Mouse (Mus musculus) hindbrain, embryonic 10.5 days (tissue): Measurements from ENCODE around the gene Shank2. TPM values are rescaled to one million over a fixed set of nuclear protein-coding genes. Genes with fewer than 3 reads are reported as not detected.

ENCODE experiments used
- DNase-seq: peaks from one replicate; pipeline ENCODE4 v3.0.0-alpha.2; 2017; ENCODE audit warnings: low spot score
- H3K27ac ChIP-seq: fragments of 300-500 bp; sonication (generic); 2 replicates; pipeline ENCODE4 v1.5.1; 2016; ENCODE audit warnings: mild to moderate bottlenecking, moderate library complexity
- H3K27me3 ChIP-seq: fragments of 300-500 bp; sonication (generic); 2 replicates; pipeline ENCODE4 v1.6.1; 2016; ENCODE audit warnings: mild to moderate bottlenecking; ENCODE audit not compliant: poor library complexity, insufficient read depth, severe bottlenecking
- H3K36me3 ChIP-seq: fragments of 300-500 bp; sonication (generic); 2 replicates; pipeline ENCODE4 v1.6.1; 2016; ENCODE audit warnings: mild to moderate bottlenecking, moderate library complexity
- H3K4me1 ChIP-seq: fragments of 300-500 bp; sonication (generic); replicated peaks from 2 replicates; pipeline ENCODE4 v1.6.1; 2016; ENCODE audit warnings: mild to moderate bottlenecking
- H3K4me3 ChIP-seq: fragments of 300-500 bp; sonication (generic); 2 replicates; pipeline ENCODE4 v1.5.1; 2016; ENCODE audit warnings: mild to moderate bottlenecking, moderate library complexity
- H3K9me3 ChIP-seq: fragments of 300-500 bp; sonication (generic); 2 replicates; pipeline ENCODE4 v1.6.1; 2016; ENCODE audit warnings: mild to moderate bottlenecking, moderate library complexity
- WGBS: fragments of 180-500 bp; shearing (Covaris S2); methylation state at CpG from one replicate; pipeline ENCODE4 v1.1.7; 2016; 5-methylcytosine and 5-hydroxymethylcytosine counted together
- polyA plus RNA-seq: library from polyadenylated mRNA; unstranded; fragments of >200 nt; fragmentation: Nextera tagmentation; extraction: Ambion mirVana; gene quantifications from 2 replicates; pipeline ENCODE4 v1.2.1, GENCODE M21; 2016

Shank2 gene
- polyA plus RNA-seq, 1 experiment from 2014 or later: 1.6 TPM

DNA sequence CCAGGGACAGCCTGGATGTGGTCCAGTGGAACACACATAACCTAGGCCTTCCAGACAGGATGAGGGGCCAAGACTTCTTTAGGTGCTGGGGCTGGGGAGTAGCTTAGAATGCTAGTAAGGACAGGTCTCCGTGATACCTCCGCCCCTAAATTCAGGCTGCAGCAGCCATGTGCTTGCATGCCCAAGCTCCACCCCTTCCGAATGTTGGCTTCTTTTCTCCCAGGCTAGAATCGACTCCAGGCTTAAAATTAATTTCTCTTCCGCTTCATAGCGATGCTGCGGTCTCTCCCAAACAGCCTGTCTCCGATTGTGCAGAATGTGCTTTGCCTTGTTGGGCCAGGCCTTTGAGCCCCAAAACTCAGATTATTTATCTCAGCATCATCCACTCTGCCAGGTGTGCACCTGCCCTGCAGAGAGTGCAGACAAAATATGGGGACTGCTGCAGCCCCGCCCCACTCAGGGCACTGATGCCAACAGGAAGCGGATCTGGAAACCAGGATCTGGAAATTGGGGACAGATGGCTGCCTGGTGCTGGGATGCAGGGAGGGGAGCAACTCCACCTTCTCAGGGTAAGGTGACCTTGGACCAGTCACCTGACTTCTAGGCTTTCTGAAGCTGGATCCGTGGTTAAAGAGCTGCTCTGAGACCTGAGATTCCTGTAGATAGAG lies 312.8 kb downstream of the Shank2 start:
- Histone ChIP-seq H3K36me3 (no peaks in the 10 kb centered on the region), H3K4me1 (peaks cover 16% of the 10 kb centered on the region), H3K9me3 (no peaks in the 10 kb centered on the region), H3K27ac (no peak overlapping the region), H3K4me3 (no peak overlapping the region), H3K27me3 (no peaks in the 10 kb centered on the region)
- 90% methylated on average over 11 of the region's 11 CpGs for WGBS
- DNase-seq: no peak

DNA sequence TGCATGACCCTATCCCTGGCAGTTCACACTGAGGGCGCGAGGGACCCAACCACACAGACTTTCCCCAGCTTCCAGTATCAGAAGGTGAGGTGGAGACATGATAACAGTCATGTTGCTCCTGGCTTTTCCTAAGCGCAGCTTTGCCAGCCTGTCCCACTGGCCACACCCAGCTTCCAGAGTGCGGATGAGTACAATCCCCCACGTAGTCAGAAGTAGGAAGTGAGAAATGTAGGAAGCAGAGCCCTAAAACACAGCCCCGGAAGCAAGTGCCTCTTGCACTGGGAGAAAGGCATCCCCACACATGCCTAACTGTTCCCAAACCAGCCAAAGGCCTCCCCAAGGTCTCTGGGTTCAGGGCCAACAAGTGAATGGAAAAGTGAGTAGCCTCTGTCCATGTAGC lies 314.5 kb downstream of the Shank2 start:
- Histone ChIP-seq H3K27me3 (no peaks in the 10 kb centered on the region), H3K27ac (peak overlapping the region; percentile 56), H3K9me3 (no peaks in the 10 kb centered on the region), H3K4me1 (peaks cover 16% of the 10 kb centered on the region), H3K36me3 (no peaks in the 10 kb centered on the region), H3K4me3 (no peak overlapping the region)
- no peak for DNase-seq
- WGBS: 88% methylated on average over 6 of the region's 6 CpGs

DNA sequence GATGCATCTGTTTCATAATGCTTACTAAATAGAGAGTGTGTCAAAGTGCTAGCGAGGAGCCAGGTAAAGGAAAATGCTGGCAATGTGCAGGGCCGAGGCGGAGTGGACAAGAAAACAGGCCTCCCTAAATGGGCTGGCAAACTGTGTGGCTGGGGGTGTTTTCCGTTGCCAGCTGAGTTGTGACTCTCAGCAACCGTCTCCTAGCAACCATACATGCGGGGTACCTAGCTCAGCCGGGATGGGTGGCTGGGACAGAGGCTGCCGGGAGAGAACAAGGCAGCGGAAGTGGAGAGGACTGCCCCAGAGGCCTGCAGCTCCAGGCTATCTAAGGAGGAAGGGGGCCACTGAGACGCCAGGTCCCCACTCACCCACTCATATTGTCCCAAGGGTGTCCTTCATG lies 315.1 kb downstream of the Shank2 start:
- peak; percentile 42 for DNase-seq
- H3K27ac ChIP-seq: peak overlapping the region; percentile 66
- 27% methylated on average over 10 of the region's 10 CpGs for WGBS

DNA sequence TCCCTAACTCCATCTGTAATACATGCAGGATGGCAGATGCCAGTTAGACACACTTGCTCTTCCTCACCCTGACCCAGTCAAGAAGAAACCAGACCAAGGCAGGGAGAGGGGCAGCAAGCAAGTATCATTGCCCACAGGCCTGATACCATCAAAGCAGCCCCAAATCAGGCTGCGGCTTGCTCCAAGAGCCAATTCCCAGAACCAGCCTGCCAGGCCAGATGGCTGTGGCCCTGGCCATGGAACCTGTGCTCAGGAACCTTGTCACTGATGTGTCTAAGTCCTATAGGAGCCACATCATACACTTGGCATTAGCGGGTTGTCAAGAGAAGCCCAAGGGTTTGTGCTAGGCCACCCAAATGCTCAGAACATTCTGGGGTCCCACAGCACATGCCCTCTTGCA lies 322.3 kb downstream of the Shank2 start:
- no peaks in the 10 kb centered on the region for H3K9me3 ChIP-seq
- WGBS: 93% methylated on average over 2 of the region's 2 CpGs
- no peak for DNase-seq
- H3K4me3 ChIP-seq: no peak overlapping the region
- no peak overlapping the region for H3K27ac ChIP-seq
- H3K27me3 ChIP-seq: no peaks in the 10 kb centered on the region
- H3K36me3 ChIP-seq: no peaks in the 10 kb centered on the region
- no peaks in the 10 kb centered on the region for H3K4me1 ChIP-seq

More for the DNA sequence above, 315.1 kb downstream of the Shank2 start:
- Histone ChIP-seq H3K4me3 (no peak overlapping the region), H3K4me1 (peaks cover 16% of the 10 kb centered on the region), H3K9me3 (no peaks in the 10 kb centered on the region), H3K36me3 (no peaks in the 10 kb centered on the region), H3K27me3 (no peaks in the 10 kb centered on the region)

DNA sequence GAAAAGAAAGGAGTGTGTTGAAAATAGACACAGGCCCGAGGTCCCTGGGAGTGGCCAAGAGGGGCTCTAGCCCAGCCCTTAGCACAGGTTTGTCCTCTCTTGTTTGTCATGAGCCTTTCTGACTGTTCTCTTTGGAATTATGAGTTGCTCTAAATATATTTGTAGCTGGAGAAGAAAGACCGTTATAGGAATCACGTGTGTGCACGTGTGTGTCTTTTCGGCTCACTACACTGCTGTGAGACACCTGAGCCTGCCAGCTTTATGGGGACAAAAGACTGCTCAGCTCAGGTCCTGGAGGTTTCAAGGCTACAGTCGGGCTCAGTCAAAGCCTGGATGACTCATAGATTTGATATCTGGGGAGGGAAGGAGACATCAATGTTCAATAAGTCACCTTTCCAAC lies 323.1 kb downstream of the Shank2 start:
- DNase-seq: no peak
- no peaks in the 10 kb centered on the region for H3K9me3 ChIP-seq
- 90% methylated on average over 6 of the region's 6 CpGs for WGBS
- no peaks in the 10 kb centered on the region for H3K36me3 ChIP-seq
- H3K4me1 ChIP-seq: no peaks in the 10 kb centered on the region
- H3K4me3 ChIP-seq: no peak overlapping the region
- H3K27me3 ChIP-seq: no peaks in the 10 kb centered on the region
- no peak overlapping the region for H3K27ac ChIP-seq

DNA sequence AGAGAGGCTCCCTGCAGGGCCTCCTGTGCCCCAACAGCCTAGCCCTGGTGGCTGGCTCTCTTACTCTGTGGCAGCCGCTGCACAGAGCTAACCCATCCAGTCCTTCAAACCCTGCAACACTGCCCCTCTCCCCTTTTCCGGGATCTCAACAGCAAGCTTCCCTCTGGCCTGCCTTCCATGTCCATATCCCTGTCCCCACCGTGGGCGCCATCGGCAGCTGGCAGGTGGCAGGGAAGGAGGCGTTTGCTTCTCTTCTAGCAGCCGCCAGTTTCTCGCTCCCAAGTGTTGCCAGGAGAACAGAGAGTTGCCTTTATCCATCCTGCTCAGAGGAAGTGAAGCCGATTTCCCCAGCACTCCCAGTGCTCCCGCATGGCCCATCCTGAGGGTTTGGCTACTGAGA lies 323.9 kb downstream of the Shank2 start:
- no peaks in the 10 kb centered on the region for H3K27me3 ChIP-seq
- DNase-seq: no peak
- H3K36me3 ChIP-seq: no peaks in the 10 kb centered on the region
- H3K9me3 ChIP-seq: no peaks in the 10 kb centered on the region
- no peak overlapping the region for H3K4me3 ChIP-seq
- no peak overlapping the region for H3K27ac ChIP-seq
- WGBS: 87% methylated on average over 10 of the region's 10 CpGs
- H3K4me1 ChIP-seq: no peaks in the 10 kb centered on the region

DNA sequence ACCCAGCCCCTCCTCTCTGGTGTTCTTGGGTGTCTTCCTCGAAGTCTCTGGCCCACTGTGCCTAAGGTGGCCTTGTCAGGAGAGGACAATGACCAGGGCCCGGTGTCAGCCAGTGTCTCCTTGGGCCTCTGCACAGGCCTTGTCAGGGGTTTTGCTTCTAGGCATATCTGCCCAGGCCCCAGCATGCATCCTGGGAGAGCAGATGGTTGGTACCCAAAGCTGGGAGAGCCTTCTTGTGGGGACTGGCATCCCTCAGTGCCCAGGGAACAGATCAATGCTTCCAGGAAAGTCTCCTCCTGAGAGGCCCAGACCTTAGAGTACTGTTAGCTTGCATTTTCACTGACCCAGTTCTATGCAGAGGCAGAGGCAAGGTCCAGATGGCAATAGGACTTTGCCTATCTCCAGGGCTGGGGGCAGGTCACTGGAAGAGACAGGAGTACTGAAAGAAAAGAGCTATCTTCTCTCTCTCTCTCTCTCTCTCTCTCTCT lies 327.7 kb downstream of the Shank2 start:
- Histone ChIP-seq H3K9me3 (no peaks in the 10 kb centered on the region), H3K27ac (no peak overlapping the region), H3K27me3 (no peaks in the 10 kb centered on the region), H3K36me3 (no peaks in the 10 kb centered on the region), H3K4me3 (no peak overlapping the region), H3K4me1 (no peaks in the 10 kb centered on the region)
- no peak for DNase-seq
- WGBS: 75% methylated on average over 2 of the region's 2 CpGs

DNA sequence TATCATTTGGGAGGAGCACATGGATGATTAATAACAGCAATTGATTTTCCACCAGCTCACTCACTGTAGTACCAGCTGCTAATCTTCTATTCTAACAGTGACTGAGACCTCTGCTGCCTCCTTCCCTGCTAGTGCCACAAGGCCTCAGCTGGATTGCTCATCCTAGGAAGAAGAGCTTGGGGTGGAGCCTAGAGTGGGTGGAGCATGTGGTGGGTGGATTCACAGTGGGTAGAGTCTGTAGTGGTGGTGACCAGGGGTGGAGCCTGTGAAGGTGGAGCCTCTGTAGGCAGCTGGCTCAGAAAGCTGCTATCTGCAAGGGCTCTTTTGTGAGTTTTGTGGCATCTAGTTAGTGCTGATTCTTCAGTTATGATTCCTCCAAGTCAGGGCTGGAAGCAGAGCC lies 334.9 kb downstream of the Shank2 start:
- Histone ChIP-seq H3K9me3 (no peaks in the 10 kb centered on the region), H3K36me3 (no peaks in the 10 kb centered on the region), H3K4me1 (no peaks in the 10 kb centered on the region), H3K4me3 (no peak overlapping the region), H3K27ac (no peak overlapping the region), H3K27me3 (no peaks in the 10 kb centered on the region)
- peak; percentile 4 for DNase-seq

DNA sequence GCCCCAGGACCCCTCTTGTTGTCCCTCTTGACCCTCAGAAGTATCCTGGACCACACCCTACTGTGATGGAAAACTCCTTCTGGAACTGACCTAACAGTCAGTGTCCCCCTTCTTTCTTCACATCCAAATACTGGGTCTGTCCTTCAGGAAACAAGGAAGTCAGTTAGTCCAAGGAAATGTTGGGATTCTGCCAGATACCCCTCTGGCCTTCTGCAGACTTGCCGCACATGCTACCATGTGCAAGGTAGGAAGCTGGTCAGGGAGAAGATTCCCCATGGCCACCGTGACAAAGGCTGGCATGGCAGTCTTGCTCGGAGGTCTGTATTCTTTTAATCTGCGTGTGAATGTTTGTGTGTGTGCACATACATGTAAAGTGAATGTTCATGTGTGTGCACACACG lies 337.0 kb downstream of the Shank2 start:
- no peak overlapping the region for H3K27ac ChIP-seq
- H3K36me3 ChIP-seq: no peaks in the 10 kb centered on the region
- H3K27me3 ChIP-seq: no peaks in the 10 kb centered on the region
- H3K4me1 ChIP-seq: no peaks in the 10 kb centered on the region
- 88% methylated on average over 5 of the region's 5 CpGs for WGBS
- no peaks in the 10 kb centered on the region for H3K9me3 ChIP-seq
- no peak for DNase-seq
- no peak overlapping the region for H3K4me3 ChIP-seq

DNA sequence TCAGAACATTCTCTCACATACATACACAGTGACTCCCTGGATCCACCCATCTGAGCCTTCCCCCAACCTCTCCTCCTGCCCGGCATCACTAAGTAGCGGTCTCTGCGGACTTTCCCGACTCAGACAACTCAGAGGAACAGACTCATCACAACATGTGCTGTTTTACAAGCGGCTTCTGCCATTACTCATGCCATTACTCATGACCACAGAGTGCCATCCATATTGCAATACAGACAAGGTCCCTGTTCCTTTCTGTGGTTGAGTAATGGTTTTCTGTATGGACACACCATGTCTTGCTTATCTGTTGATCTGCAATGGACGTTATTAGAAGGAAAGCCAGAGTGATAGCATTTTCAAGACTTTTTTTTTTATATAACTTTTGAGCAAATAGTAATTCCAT lies 338.6 kb downstream of the Shank2 start:
- no peak for DNase-seq
- H3K27ac ChIP-seq: no peak overlapping the region
- no peaks in the 10 kb centered on the region for H3K27me3 ChIP-seq
- no peak overlapping the region for H3K4me3 ChIP-seq
- H3K9me3 ChIP-seq: no peaks in the 10 kb centered on the region
- no peaks in the 10 kb centered on the region for H3K36me3 ChIP-seq
- 90% methylated on average over 6 of the region's 6 CpGs for WGBS
- H3K4me1 ChIP-seq: no peaks in the 10 kb centered on the region

DNA sequence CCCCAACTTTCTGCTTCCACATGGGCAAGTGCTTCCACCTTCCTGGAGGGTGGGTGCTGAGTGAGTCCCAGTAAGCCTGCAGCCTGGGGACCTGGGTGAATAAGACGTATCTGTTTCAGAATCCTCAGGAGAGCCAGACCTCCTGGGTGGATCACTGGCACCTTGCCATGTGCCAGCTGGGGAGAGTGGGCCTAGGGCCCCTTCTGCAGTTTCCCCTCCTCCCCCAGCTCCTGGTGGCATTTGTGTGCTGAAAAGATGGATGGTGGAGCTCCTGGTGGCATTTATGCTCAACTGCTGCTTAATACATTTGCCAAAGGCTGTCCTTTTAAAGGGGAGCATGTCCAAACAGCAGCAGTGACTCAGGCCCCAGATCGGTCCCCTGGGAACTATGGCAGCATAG lies 364.4 kb downstream of the Shank2 start:
- H3K4me1 ChIP-seq: no peaks in the 10 kb centered on the region
- no peak for DNase-seq

DNA sequence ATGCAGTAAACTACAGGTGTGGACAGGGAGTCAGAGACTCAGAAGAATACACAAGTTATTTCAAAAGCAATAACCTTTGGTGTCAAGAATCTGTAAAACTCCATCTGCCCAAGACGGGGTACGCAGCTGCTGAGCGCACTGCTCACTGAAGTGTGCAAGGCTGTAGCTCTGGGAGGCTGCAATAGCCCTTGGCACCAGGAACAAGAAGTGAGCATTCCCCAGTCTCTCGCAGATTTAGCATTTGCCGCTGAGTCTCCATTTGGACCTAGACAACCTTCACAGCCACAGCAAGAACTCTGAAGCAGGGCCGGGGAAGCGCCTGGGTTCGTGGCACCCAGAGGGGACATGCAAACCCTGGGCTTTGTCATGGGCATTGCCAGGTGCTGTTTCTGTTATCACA lies 371.3 kb downstream of the Shank2 start:
- no peaks in the 10 kb centered on the region for H3K9me3 ChIP-seq
- DNase-seq: no peak
- peaks cover 8% of the 10 kb centered on the region; the same call in 1 of the 2 replicates for H3K4me1 ChIP-seq
- WGBS: 88% methylated on average over 8 of the region's 8 CpGs
- H3K27ac ChIP-seq: no peak overlapping the region
- no peaks in the 10 kb centered on the region for H3K36me3 ChIP-seq
- no peak overlapping the region for H3K4me3 ChIP-seq
- no peaks in the 10 kb centered on the region for H3K27me3 ChIP-seq

More for the DNA sequence above, 364.4 kb downstream of the Shank2 start:
- no peaks in the 10 kb centered on the region for H3K36me3 ChIP-seq
- peaks cover 5% of the 10 kb centered on the region; the same call in 1 of the 2 replicates for H3K9me3 ChIP-seq
- WGBS: 88% methylated on average over 2 of the region's 2 CpGs
- H3K27me3 ChIP-seq: no peaks in the 10 kb centered on the region
- H3K27ac ChIP-seq: no peak overlapping the region
- H3K4me3 ChIP-seq: no peak overlapping the region

DNA sequence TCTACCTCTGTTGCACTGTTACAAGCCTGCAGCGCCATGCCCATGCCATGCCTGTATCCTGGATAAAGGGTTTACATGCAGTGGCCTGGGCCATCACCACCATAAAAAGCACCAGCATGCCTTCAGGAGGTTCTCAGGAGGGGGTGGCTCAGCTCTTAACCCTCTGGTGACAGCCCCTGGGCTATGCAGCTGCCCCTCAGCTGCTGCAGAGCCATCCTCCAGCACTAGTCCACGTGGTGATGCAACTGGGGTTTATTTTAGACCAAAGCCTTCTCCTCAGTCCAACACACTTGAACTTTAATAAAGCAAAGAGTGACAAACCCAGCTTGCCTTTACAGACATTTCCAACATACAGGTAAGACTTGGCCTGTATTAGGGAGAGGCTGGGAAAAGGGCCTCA lies 373.8 kb downstream of the Shank2 start:
- Histone ChIP-seq H3K27me3 (no peaks in the 10 kb centered on the region), H3K27ac (no peak overlapping the region), H3K9me3 (no peaks in the 10 kb centered on the region), H3K36me3 (no peaks in the 10 kb centered on the region), H3K4me1 (peaks cover 33% of the 10 kb centered on the region), H3K4me3 (no peak overlapping the region)
- no peak for DNase-seq
- 85% methylated on average over 2 of the region's 2 CpGs for WGBS

DNA sequence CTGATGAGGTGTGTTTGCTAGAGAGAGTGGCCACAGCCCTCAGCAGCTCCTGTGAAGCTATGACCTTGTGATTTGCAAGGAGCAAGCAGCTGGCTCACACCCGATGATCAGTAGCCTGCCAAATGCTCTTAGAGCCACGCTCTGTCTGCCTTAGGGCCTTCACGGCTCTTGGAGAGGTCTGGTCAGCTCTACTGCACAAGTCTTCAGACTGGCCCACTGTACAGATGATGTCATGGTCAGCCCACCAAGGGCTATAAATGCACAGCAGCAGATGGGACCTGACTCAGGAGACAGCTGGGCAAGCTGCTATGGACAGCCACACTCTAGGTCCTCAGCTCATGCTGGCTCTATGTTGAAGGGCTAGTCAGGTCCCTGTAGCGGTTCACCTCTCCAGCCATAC lies 376.5 kb downstream of the Shank2 start:
- no peak for DNase-seq
- WGBS: 76% methylated on average over 4 of the region's 4 CpGs
- peak overlapping the region; percentile 50 for H3K27ac ChIP-seq
- no peaks in the 10 kb centered on the region for H3K9me3 ChIP-seq
- no peaks in the 10 kb centered on the region for H3K36me3 ChIP-seq
- H3K4me1 ChIP-seq: peaks cover 34% of the 10 kb centered on the region
- no peak overlapping the region for H3K4me3 ChIP-seq
- H3K27me3 ChIP-seq: no peaks in the 10 kb centered on the region
